Mouse (Mus musculus) lung, postnatal 0 days (tissue): Measurements from ENCODE around the gene Nudc. TPM values are rescaled to one million over a fixed set of nuclear protein-coding genes. Genes with fewer than 3 reads are reported as not detected.
A peak's percentile ranks its signal among the peaks of the same experiment; 100 is the strongest.
"Not testable (repeated sequence)": the region's sequence is repeated elsewhere in the genome, so short reads cannot be mapped to it uniquely, and the experiment has no call there.

ENCODE experiments used
- ATAC-seq: fragments of 200-750 bp; cut with Nextera tagmentation; 2 replicates; pipeline ENCODE4 v1.8.0; 2017; ENCODE audit warnings: moderate library complexity
- DNase-seq: peaks from one replicate; pipeline ENCODE4 v3.0.0-alpha.2; 2016; ENCODE audit warnings: low spot score
- H3K27ac ChIP-seq: fragments of 300-500 bp; sonication (generic); 2 replicates; pipeline ENCODE4 v1.5.1; 2014; ENCODE audit warnings: antibody characterized with exemption, mild to moderate bottlenecking, low read length, mixed read lengths
- H3K27me3 ChIP-seq: fragments of 300-500 bp; sonication (generic); replicated peaks from 2 replicates; pipeline ENCODE4 v1.6.1; 2014; ENCODE audit warnings: low read length, mixed read lengths; ENCODE audit not compliant: insufficient read depth
- H3K36me3 ChIP-seq: fragments of 300-500 bp; sonication (generic); 2 replicates; pipeline ENCODE4 v1.6.1; 2014; ENCODE audit warnings: low read length, mixed read lengths; ENCODE audit not compliant: insufficient read depth
- H3K4me1 ChIP-seq: fragments of 300-500 bp; sonication (generic); 2 replicates; pipeline ENCODE4 v1.6.1; 2014; ENCODE audit warnings: antibody characterized with exemption, low read depth, low read length, mixed read lengths; ENCODE audit not compliant: insufficient read depth
- H3K4me2 ChIP-seq: fragments of 300-500 bp; sonication (generic); replicated peaks from 2 replicates; pipeline ENCODE4 v1.6.1; 2014; ENCODE audit warnings: low read depth, mild to moderate bottlenecking, low read length, moderate library complexity, mixed read lengths
- H3K4me3 ChIP-seq: fragments of 300-500 bp; sonication (generic); 2 replicates; pipeline ENCODE4 v1.5.1; 2014; ENCODE audit warnings: low read depth, low read length
- H3K9ac ChIP-seq: fragments of 300-500 bp; sonication (generic); replicated peaks from 2 replicates; pipeline ENCODE4 v1.6.1; 2014; ENCODE audit warnings: low read depth, mild to moderate bottlenecking
- H3K9me3 ChIP-seq: fragments of 300-500 bp; sonication (generic); 2 replicates; pipeline ENCODE4 v1.6.1; 2016; ENCODE audit warnings: low read length, mixed read lengths
- CTCF ChIP-seq: IDR thresholded peaks from 2 replicates; pipeline ENCODE4 v1.5.1; 2016; ENCODE audit warnings: antibody characterized with exemption, mild to moderate bottlenecking
- EP300 ChIP-seq: IDR thresholded peaks from 2 replicates; pipeline ENCODE4 v1.6.1; 2016; ENCODE audit warnings: antibody characterized with exemption, mild to moderate bottlenecking, control low read depth
- WGBS: fragments of 180-500 bp; shearing (Covaris S2); extraction: QIAGEN DNeasy Blood & Tissue Kit; methylation state at CpG from one replicate; pipeline ENCODE4 v1.1.7; 2014; 5-methylcytosine and 5-hydroxymethylcytosine counted together
- polyA plus RNA-seq: library from polyadenylated mRNA; unstranded; fragments of >200 nt; fragmentation: Nextera tagmentation; extraction: Ambion mirVana; gene quantifications from 2 replicates; pipeline ENCODE4 v1.2.1, GENCODE M21; 2015

Nudc gene
- polyA plus RNA-seq, 1 experiment from 2014 or later = 130 TPM

GRCm38 (mm10) chr4:133518601-133519368, 27.0 kb downstream of the Nudc start, which contains the start of gene Kdf1:
Gene Kdf1 (plus strand): TSS chr4:133518963.
- DNase-seq = peak; percentile 84
- H3K9me3 ChIP-seq = no peaks in the 10 kb centered on the region
- WGBS = 2% methylated on average over 46 of the region's 69 CpGs
- H3K4me1 ChIP-seq = no peaks in the 10 kb centered on the region
- H3K27ac ChIP-seq = peak within 1 kb of the TSS; percentile 73
- H3K27me3 ChIP-seq = peaks cover 12% of the 10 kb centered on the region
- no peaks in the 10 kb centered on the region for H3K36me3 ChIP-seq
- H3K4me3 ChIP-seq = peak within 1 kb of the TSS; percentile 54
- peak within 1 kb of the TSS; percentile 60 for H3K9ac ChIP-seq
- peak; percentile 97 for ATAC-seq
- peak within 1 kb of the TSS; percentile 48 for H3K4me2 ChIP-seq
- TF ChIP-seq EP300 (no peak), CTCF (no peak)

- Histone ChIP-seq H3K27ac (no peak overlapping the region), H3K4me2 (no peak overlapping the region), H3K27me3 (peaks cover 4% of the 10 kb centered on the region; the same call in 1 of the 2 replicates), H3K36me3 (no peaks in the 10 kb centered on the region), H3K4me1 (no peaks in the 10 kb centered on the region), H3K9ac (no peak overlapping the region), H3K9me3 (no peaks in the 10 kb centered on the region), H3K4me3 (no peak overlapping the region)
- WGBS = 9% methylated on average over 8 of the region's 8 CpGs
- peak; percentile 94 for TF ChIP-seq CTCF
- no peak for TF ChIP-seq EP300
- DNase-seq (peak; percentile 72), ATAC-seq (peak; percentile 78)
Observed at GRCm38 (mm10) chr4:133512972-133513371, 32.8 kb downstream of the Nudc start.

GRCm38 (mm10) chr4:133512511-133512910, 33.3 kb downstream of the Nudc start:
- not testable (repeated sequence) for H3K9me3 ChIP-seq, ATAC-seq, H3K36me3 ChIP-seq, H3K27ac ChIP-seq, H3K9ac ChIP-seq, H3K4me2 ChIP-seq, DNase-seq, H3K4me3 ChIP-seq, H3K27me3 ChIP-seq, H3K4me1 ChIP-seq
- 44% methylated on average over 5 of the region's 5 CpGs for WGBS

- 68% methylated on average over 5 of the region's 5 CpGs for WGBS
- no peak for ATAC-seq
Observed at GRCm38 (mm10) chr4:133511050-133511449, 34.7 kb downstream of the Nudc start.

GRCm38 (mm10) chr4:133508990-133509389, 36.8 kb downstream of the Nudc start:
- H3K9me3 ChIP-seq = no peaks in the 10 kb centered on the region
- ATAC-seq (no peak), DNase-seq (no peak)
- 75% methylated on average over 7 of the region's 7 CpGs for WGBS
- H3K27ac ChIP-seq = no peak overlapping the region
- H3K4me1 ChIP-seq = no peaks in the 10 kb centered on the region
- H3K4me3 ChIP-seq = no peak overlapping the region
- TF ChIP-seq EP300 (no peak), CTCF (no peak)
- no peak overlapping the region for H3K9ac ChIP-seq
- no peaks in the 10 kb centered on the region for H3K36me3 ChIP-seq
- H3K27me3 ChIP-seq = no peaks in the 10 kb centered on the region
- H3K4me2 ChIP-seq = no peak overlapping the region

More at GRCm38 (mm10) chr4:133511050-133511449, 34.7 kb downstream of the Nudc start:
- Histone ChIP-seq H3K27ac (no peak overlapping the region), H3K36me3 (no peaks in the 10 kb centered on the region), H3K4me1 (no peaks in the 10 kb centered on the region), H3K27me3 (no peaks in the 10 kb centered on the region), H3K9me3 (no peaks in the 10 kb centered on the region), H3K4me2 (no peak overlapping the region), H3K9ac (no peak overlapping the region), H3K4me3 (no peak overlapping the region)
- DNase-seq = no peak
- TF ChIP-seq EP300 (no peak), CTCF (no peak)

- DNase-seq (no peak), ATAC-seq (no peak)
- Histone ChIP-seq H3K4me1 (no peaks in the 10 kb centered on the region), H3K27me3 (no peaks in the 10 kb centered on the region), H3K9ac (no peak overlapping the region), H3K36me3 (no peaks in the 10 kb centered on the region), H3K9me3 (no peaks in the 10 kb centered on the region), H3K4me2 (no peak overlapping the region), H3K27ac (no peak overlapping the region), H3K4me3 (no peak overlapping the region)
- WGBS = 65% methylated on average over 5 of the region's 5 CpGs
- no peak for TF ChIP-seq EP300
- no peak for TF ChIP-seq CTCF
Observed at GRCm38 (mm10) chr4:133506573-133506972, 39.2 kb downstream of the Nudc start.
